Mouse (Mus musculus): ENCODE results near the gene Cdr2.
"Not testable (repeated sequence)": the region's sequence is repeated elsewhere in the genome, so short reads cannot be mapped to it uniquely, and the experiment has no call there.

Gene Cdr2

GRCm38 (mm10) chr7:120910172-120910571 lies 71.9 kb downstream of the Cdr2 start:
- not testable (repeated sequence) for DNase-seq (ENCODE audit: low spot score in 2 of 2)
